Mouse (Mus musculus) hindbrain, embryonic 16.5 days (tissue): Measurements from ENCODE around the gene Scube3. TPM values are rescaled to one million over a fixed set of nuclear protein-coding genes. Genes with fewer than 3 reads are reported as not detected.

Experiments used
- ATAC-seq: fragments of 200-750 bp; cut with Nextera tagmentation; 2 replicates; pipeline ENCODE4 v1.8.0; 2017; ENCODE audit warnings: moderate TSS enrichment, moderate library complexity
- H3K27ac ChIP-seq: fragments of 300-500 bp; sonication (generic); 2 replicates; pipeline ENCODE4 v1.5.1; 2014; ENCODE audit warnings: low read depth, mild to moderate bottlenecking, control low read depth, low read length, moderate library complexity
- H3K27me3 ChIP-seq: fragments of 300-500 bp; sonication (generic); replicated peaks from 2 replicates; pipeline ENCODE4 v1.6.1; 2014; ENCODE audit warnings: low read length; ENCODE audit not compliant: control insufficient read depth, insufficient read depth
- H3K36me3 ChIP-seq: fragments of 300-500 bp; sonication (generic); 2 replicates; pipeline ENCODE4 v1.6.1; 2014; ENCODE audit warnings: mild to moderate bottlenecking, low read length, moderate library complexity, mixed read lengths; ENCODE audit not compliant: control insufficient read depth, insufficient read depth
- H3K4me1 ChIP-seq: fragments of 300-500 bp; sonication (generic); 2 replicates; pipeline ENCODE4 v1.6.1; 2014; ENCODE audit warnings: low read depth, low read length; ENCODE audit not compliant: control insufficient read depth, insufficient read depth
- H3K4me2 ChIP-seq: fragments of 300-500 bp; sonication (generic); 2 replicates; pipeline ENCODE4 v1.6.1; 2014; ENCODE audit warnings: mild to moderate bottlenecking, low read length, control low read depth, moderate library complexity
- H3K4me3 ChIP-seq: fragments of 300-500 bp; sonication (generic); 2 replicates; pipeline ENCODE4 v1.5.1; 2014; ENCODE audit warnings: mild to moderate bottlenecking, low read length, control low read depth, moderate library complexity
- H3K9ac ChIP-seq: fragments of 300-500 bp; sonication (generic); 2 replicates; pipeline ENCODE4 v1.6.1; 2014; ENCODE audit warnings: low read depth, mild to moderate bottlenecking, control low read depth, low read length, moderate library complexity
- H3K9me3 ChIP-seq: fragments of 300-500 bp; sonication (generic); 2 replicates; pipeline ENCODE4 v1.6.1; 2014; ENCODE audit warnings: mild to moderate bottlenecking, low read length, moderate library complexity; ENCODE audit not compliant: control insufficient read depth
- WGBS: fragments of 180-500 bp; shearing (Covaris S2); extraction: QIAGEN DNeasy Blood & Tissue Kit; methylation state at CpG from one replicate; pipeline ENCODE4 v1.1.7; 2014; 5-methylcytosine and 5-hydroxymethylcytosine counted together
- polyA plus RNA-seq: library from polyadenylated mRNA; unstranded; fragments of >200 nt; fragmentation: Nextera tagmentation; extraction: Ambion mirVana; gene quantifications from 2 replicates; pipeline ENCODE4 v1.2.1, GENCODE M21; 2015

The Scube3 gene
- polyA plus RNA-seq, 1 experiment from 2014 or later: 3.0 TPM

DNA sequence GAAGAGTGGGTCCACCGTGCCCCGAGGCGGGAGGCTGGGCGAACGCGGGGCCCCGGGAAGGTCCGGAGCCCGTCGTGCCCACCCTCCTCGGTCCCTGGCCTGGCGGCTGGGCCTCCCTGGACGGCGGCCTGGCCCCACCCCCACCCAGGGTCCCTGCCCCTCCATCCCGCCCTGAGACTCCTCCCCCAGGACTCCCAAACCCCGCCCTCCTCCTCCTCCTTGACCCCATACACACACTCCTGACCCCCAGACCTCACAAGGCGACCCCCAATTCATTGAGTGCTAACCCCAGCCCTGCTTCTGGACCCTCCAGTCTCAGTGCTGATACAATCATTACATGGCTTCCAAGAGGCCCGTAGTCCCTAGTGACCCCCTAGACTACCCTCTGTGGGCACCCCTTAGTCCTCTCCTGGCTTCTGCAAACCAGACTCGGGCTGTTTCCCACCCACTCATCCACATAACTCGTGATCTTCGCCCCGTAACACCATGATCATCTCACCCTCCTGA, 35.7 kb downstream of the Scube3 start:
- peak overlapping the region; percentile 83 for H3K4me3 ChIP-seq
- H3K27ac ChIP-seq: peak overlapping the region; percentile 87
- H3K4me1 ChIP-seq: peaks cover 28% of the 10 kb centered on the region
- H3K9me3 ChIP-seq: no peaks in the 10 kb centered on the region
- H3K27me3 ChIP-seq: no peaks in the 10 kb centered on the region
- H3K4me2 ChIP-seq: peak overlapping the region; percentile 92
- ATAC-seq: peak; percentile 66
- 6% methylated on average over 22 of the region's 22 CpGs for WGBS
- no peaks in the 10 kb centered on the region for H3K36me3 ChIP-seq
- peak overlapping the region; percentile 96 for H3K9ac ChIP-seq

DNA sequence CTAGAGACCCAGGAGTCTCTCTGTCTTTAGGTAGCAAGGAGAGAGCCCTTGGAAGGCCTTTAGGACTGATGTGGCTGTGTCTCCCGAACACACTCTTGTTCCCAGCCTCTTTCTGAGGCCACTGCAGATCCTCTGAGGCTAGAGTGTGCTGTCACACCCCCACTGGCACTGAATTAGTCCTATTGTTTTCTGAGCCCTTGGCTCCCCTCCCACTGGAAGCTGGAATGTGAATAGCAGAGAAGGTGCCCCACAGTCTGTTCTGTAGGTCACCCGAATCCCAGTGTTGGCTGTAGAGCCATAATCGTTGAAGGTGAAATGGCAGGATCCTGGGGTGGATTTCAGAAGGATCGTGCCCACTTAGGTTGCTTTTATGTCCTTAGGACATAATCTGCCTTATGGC, 38.4 kb downstream of the Scube3 start:
- 38% methylated on average over 4 of the region's 4 CpGs for WGBS
- Histone ChIP-seq H3K27me3 (no peaks in the 10 kb centered on the region), H3K27ac (no peak overlapping the region), H3K36me3 (no peaks in the 10 kb centered on the region), H3K9me3 (no peaks in the 10 kb centered on the region), H3K4me1 (peaks cover 26% of the 10 kb centered on the region), H3K4me3 (no peak overlapping the region), H3K9ac (no peak overlapping the region), H3K4me2 (no peak overlapping the region)
- no peak for ATAC-seq

DNA sequence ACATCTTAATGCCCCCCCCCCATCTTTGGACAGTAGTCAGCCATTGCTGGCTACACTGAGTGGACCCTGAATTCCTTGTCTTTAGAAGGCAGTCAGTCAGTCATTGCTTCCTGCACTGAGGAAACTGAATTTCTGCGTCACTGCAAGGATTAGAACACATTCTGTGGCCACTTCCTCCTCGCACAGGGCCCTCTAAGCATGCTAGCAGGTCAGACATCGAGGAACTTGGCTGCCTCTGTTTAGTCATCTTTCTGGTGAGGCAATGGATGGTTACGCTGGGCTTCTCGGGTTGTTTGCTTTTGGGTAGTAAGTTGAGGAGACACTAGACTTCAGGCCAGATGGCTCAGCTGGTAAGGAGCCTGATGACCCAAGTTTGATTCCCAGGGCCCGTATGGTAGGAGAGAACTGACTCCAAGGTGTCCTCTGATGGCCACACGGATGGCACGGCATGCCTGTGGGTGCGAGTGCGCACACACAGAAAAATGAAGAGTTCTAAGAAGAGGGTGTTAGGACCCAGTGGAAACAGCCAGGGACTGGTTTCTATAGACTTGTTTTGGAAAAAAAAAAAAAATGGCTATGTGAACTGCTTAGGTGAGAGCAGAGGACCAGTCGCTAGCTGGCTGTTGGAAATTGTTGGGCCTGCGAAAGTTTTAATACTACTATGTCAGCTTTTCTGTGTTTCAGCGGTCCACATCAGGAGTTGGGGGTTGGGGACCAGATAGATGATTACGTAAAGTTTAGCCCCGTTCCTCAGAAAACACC, 39.0 kb downstream of the Scube3 start:
- Histone ChIP-seq H3K4me3 (no peak overlapping the region), H3K27ac (no peak overlapping the region), H3K9me3 (no peaks in the 10 kb centered on the region), H3K4me1 (peaks cover 21% of the 10 kb centered on the region), H3K27me3 (no peaks in the 10 kb centered on the region), H3K9ac (no peak overlapping the region), H3K4me2 (no peak overlapping the region), H3K36me3 (no peaks in the 10 kb centered on the region)
- ATAC-seq: no peak
- 88% methylated on average over 15 of the region's 15 CpGs for WGBS

- peaks cover 4% of the 10 kb centered on the region for H3K36me3 ChIP-seq
- no peaks in the 10 kb centered on the region for H3K4me1 ChIP-seq
- H3K9me3 ChIP-seq: no peaks in the 10 kb centered on the region
- H3K4me3 ChIP-seq: no peak overlapping the region
- H3K27ac ChIP-seq: no peak overlapping the region
- H3K9ac ChIP-seq: no peak overlapping the region
- H3K27me3 ChIP-seq: no peaks in the 10 kb centered on the region
- no peak for ATAC-seq
- whole genome bisulfite sequencing: 81% methylated on average over 7 of the region's 7 CpGs
- H3K4me2 ChIP-seq: no peak overlapping the region
Measured at GRCm38 (mm10) chr17:28184971-28185638, 43.2 kb downstream of the Scube3 start.

- Histone ChIP-seq H3K4me2 (no peak overlapping the region), H3K36me3 (peaks cover 26% of the 10 kb centered on the region), H3K9me3 (no peaks in the 10 kb centered on the region), H3K27me3 (no peaks in the 10 kb centered on the region), H3K27ac (no peak overlapping the region), H3K4me1 (no peaks in the 10 kb centered on the region), H3K4me3 (no peak overlapping the region), H3K9ac (no peak overlapping the region)
- no peak for ATAC-seq
- WGBS: 92% methylated on average over 5 of the region's 5 CpGs
Measured at GRCm38 (mm10) chr17:28188313-28188712, 46.4 kb downstream of the Scube3 start.

DNA sequence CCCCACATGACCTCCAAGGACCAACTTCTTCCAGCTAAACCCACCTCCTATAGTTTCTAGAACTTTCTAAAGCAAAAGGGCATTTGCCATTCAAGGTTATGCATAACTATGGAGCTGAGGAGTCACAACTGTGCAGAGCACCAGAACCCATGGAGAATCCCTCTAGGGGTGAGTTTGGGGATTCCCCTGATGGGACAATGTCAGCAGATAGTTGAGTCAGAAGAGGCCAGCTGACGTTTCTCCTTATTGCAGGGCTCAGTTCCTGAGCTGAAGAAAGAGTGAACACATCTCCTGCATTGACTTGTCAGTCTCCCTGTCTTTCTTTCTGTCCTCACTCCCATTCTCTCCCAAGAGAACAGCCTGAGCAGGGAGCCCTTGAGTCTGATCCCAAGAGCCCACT, 50.8 kb downstream of the Scube3 start:
- no peak for ATAC-seq
- Histone ChIP-seq H3K27ac (no peak overlapping the region), H3K9me3 (no peaks in the 10 kb centered on the region), H3K36me3 (peaks cover 41% of the 10 kb centered on the region), H3K9ac (no peak overlapping the region), H3K27me3 (no peaks in the 10 kb centered on the region), H3K4me2 (no peak overlapping the region), H3K4me3 (no peak overlapping the region), H3K4me1 (no peaks in the 10 kb centered on the region)
- WGBS: 92% methylated on average over 1 of the region's 1 CpGs

DNA sequence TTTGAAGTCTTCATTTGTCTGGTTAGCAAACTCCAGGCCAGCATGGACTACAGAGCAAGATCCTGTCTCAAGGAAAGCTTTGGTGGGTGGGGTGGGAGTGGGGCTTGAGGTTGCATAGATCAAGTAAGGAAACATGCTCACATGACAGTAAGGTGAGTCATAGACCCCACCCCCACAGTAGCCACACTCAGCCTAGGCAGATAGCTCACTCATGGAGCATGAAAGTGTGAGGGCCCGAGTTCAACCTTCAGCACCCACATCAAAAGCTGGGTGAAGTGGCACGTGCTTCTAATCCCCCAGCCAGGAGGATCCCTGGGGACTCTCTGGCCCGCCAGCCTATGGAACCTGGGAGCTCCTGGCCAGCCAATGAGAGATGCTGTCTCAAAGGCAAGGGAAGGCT, 51.6 kb downstream of the Scube3 start:
- peaks cover 44% of the 10 kb centered on the region for H3K36me3 ChIP-seq
- 82% methylated on average over 3 of the region's 3 CpGs for WGBS
- no peak overlapping the region for H3K9ac ChIP-seq
- ATAC-seq: no peak
- H3K4me3 ChIP-seq: no peak overlapping the region
- no peaks in the 10 kb centered on the region for H3K4me1 ChIP-seq
- H3K27ac ChIP-seq: no peak overlapping the region
- H3K9me3 ChIP-seq: no peaks in the 10 kb centered on the region
- no peak overlapping the region for H3K4me2 ChIP-seq
- no peaks in the 10 kb centered on the region for H3K27me3 ChIP-seq

GRCm38 (mm10) chr17:28195033-28195432, 53.1 kb downstream of the Scube3 start:
- no peak overlapping the region for H3K4me2 ChIP-seq
- H3K4me1 ChIP-seq: no peaks in the 10 kb centered on the region
- ATAC-seq: no peak
- H3K36me3 ChIP-seq: peaks cover 45% of the 10 kb centered on the region
- no peaks in the 10 kb centered on the region for H3K9me3 ChIP-seq
- H3K9ac ChIP-seq: no peak overlapping the region
- WGBS: 97% methylated on average over 10 of the region's 10 CpGs
- H3K4me3 ChIP-seq: no peak overlapping the region
- no peaks in the 10 kb centered on the region for H3K27me3 ChIP-seq
- no peak overlapping the region for H3K27ac ChIP-seq

- Histone ChIP-seq H3K9me3 (no peaks in the 10 kb centered on the region), H3K4me1 (no peaks in the 10 kb centered on the region), H3K27me3 (no peaks in the 10 kb centered on the region), H3K4me3 (no peak overlapping the region), H3K4me2 (no peak overlapping the region), H3K9ac (no peak overlapping the region), H3K36me3 (peaks cover 46% of the 10 kb centered on the region), H3K27ac (no peak overlapping the region)
- ATAC-seq: no peak
- WGBS: 63% methylated on average over 18 of the region's 18 CpGs
Measured at GRCm38 (mm10) chr17:28197646-28198045, 55.7 kb downstream of the Scube3 start.
